Mouse (Mus musculus) layer of hippocampus, adult 18-20 months (tissue): ENCODE results near the gene Sowaha. TPM values are rescaled to one million over a fixed set of nuclear protein-coding genes. Genes with fewer than 3 reads are reported as not detected.

Experiments
- DNase-seq, 2 experiments: peaks; one replicate each; pipeline ENCODE4 v3.0.0; 2022; ENCODE audit warnings: low spot score in 2 of 2
- long read RNA-seq: library from polyadenylated mRNA; stranded (forward); transcript quantifications from one replicate; pipeline ENCODE4 v2.0.0, GENCODE M21; 2021
- total RNA-seq, 2 experiments: library from RNA; stranded (reverse); gene quantifications; 2 replicates each; pipeline ENCODE4 v1.2.3; 2021

Gene Sowaha
- total RNA-seq, result 100 to 1,000 TPM; 144 to 146 TPM
- long read RNA-seq, transcript Sowaha-201 (1 exons, 3,702 nt), result major isoform, 358 of 358 reads
- long read RNA-seq, partial matches to known transcripts, result 0 of 358 reads
- long read RNA-seq, other reads (novel, unspliced or antisense), result 0 of 358 reads

GRCm38 (mm10) chr11:53479783-53480301 lies at the start of gene Sowaha, which contains the start of gene Gm9945:
TSS of gene Sowaha (minus strand) at chr11:53480274.
TSS of gene Gm9945 (plus strand) at chr11:53480166.
- DNase-seq, result peak; percentile 79 to 80

GRCm38 (mm10) chr11:53529253-53529557 lies 49.1 kb upstream of the Sowaha start:
- peak in 1 of 2 experiments; percentile 65 for DNase-seq

GRCm38 (mm10) chr11:53528397-53529252 lies 48.6 kb upstream of the Sowaha start:
- no peak for DNase-seq

GRCm38 (mm10) chr11:53525461-53525860 lies 45.4 kb upstream of the Sowaha start:
- DNase-seq, result no peak

- no peak for DNase-seq
Observed at GRCm38 (mm10) chr11:53524905-53525304, 44.8 kb upstream of the Sowaha start.

- DNase-seq, result no peak
Observed at GRCm38 (mm10) chr11:53523545-53524405, 43.7 kb upstream of the Sowaha start.

- DNase-seq, result peak; percentile 61 to 79
Observed at GRCm38 (mm10) chr11:53522930-53523329, 42.9 kb upstream of the Sowaha start.

GRCm38 (mm10) chr11:53522362-53522761 lies 42.3 kb upstream of the Sowaha start:
- no peak for DNase-seq

- no peak for DNase-seq
Observed at GRCm38 (mm10) chr11:53521821-53522131, 41.7 kb upstream of the Sowaha start.

GRCm38 (mm10) chr11:53521120-53521820 lies 41.2 kb upstream of the Sowaha start:
- DNase-seq, result peak in 1 of 2 experiments; percentile 42

GRCm38 (mm10) chr11:53520122-53520978 lies 40.3 kb upstream of the Sowaha start:
- DNase-seq, result peak; percentile 72 to 75

- peak; percentile 64 to 69 for DNase-seq
Observed at GRCm38 (mm10) chr11:53519207-53520121, 39.4 kb upstream of the Sowaha start, which contains the start of gene Sept8. TSS of gene Sept8 (plus strand) at chr11:53519257.

- DNase-seq, result no peak
Observed at GRCm38 (mm10) chr11:53518759-53519158, 38.7 kb upstream of the Sowaha start.

GRCm38 (mm10) chr11:53516775-53517627 lies 36.9 kb upstream of the Sowaha start:
- DNase-seq, result no peak

GRCm38 (mm10) chr11:53510351-53510750 lies 30.3 kb upstream of the Sowaha start:
- DNase-seq, result no peak

GRCm38 (mm10) chr11:53508591-53508990 lies 28.5 kb upstream of the Sowaha start:
- no peak for DNase-seq

GRCm38 (mm10) chr11:53508152-53508551 lies 28.1 kb upstream of the Sowaha start:
- DNase-seq, result no peak
